ENCODE assay signal across 9 mouse cellular contexts in genomic region chr14:75456489-75457220, GRCm38 (mm10). TPM values are rescaled to one million over a fixed set of nuclear protein-coding genes. Genes with fewer than 3 reads are reported as not detected.
DNase-seq lines count a peak whose midpoint lies in the region; ATAC-seq lines count a peak whose summit lies in the region.
"Had no signal": no experiment of that assay in that cellular context is flagged by ENCODE, and none has a peak within 500 bp of the region (broad histone marks: within the 10 kb centered on the region; RNA-seq: fewer than 3 reads in every experiment).

No protein-coding gene starts in this region.

- ATAC-seq in intestine, embryonic 15.5 days, result peak; percentile 77
- 0 out of 2 replicates have a peak, but pooled peaks have one; percentile 21 for ATAC-seq in limb, embryonic 12.5 days (ENCODE audit: insufficient number of reproducible peaks, insufficient read depth, low FRiP score, low TSS enrichment, low read depth)

- peak overlapping the region; percentile 70 for H3K4me2 ChIP-seq in intestine, embryonic 15.5 days (replicated peaks)
- peak overlapping the region; percentile 73 for H3K4me2 ChIP-seq in limb, embryonic 12.5 days

- no peaks in the 10 kb centered on the region for H3K9me3 ChIP-seq in intestine, embryonic 15.5 days
- no peaks in the 10 kb centered on the region for H3K9me3 ChIP-seq in limb, embryonic 12.5 days

- no peaks in the 10 kb centered on the region for H3K36me3 ChIP-seq in intestine, embryonic 15.5 days
- no peaks in the 10 kb centered on the region for H3K36me3 ChIP-seq in limb, embryonic 12.5 days

- DNase-seq in layer of hippocampus, adult 8-10 months (ENCODE audit: low spot score in 2 of 2), result peak; percentile 40 to 48
- no peak for DNase-seq in layer of hippocampus, adult 9-10 months (ENCODE audit: low spot score)
- DNase-seq in cerebellum, postnatal 10 days, result peak; percentile 59 to 64
- peak; percentile 57 to 65 for DNase-seq in frontal cortex, postnatal 36 days (ENCODE audit: low spot score in 2 of 2)
- peak; percentile 12 to 35 for DNase-seq in natural killer cell, adult 2 months (ENCODE audit: low spot score in 2 of 2)
- peak; percentile 47 for DNase-seq in thymus, postnatal 4 days

- peaks cover 20% of the 10 kb centered on the region for H3K27me3 ChIP-seq in intestine, embryonic 15.5 days (replicated peaks)
- H3K27me3 ChIP-seq in limb, embryonic 12.5 days, result peaks cover 34% of the 10 kb centered on the region

- WGBS in intestine, embryonic 15.5 days, result 6% methylated on average over 13 of the region's 13 CpGs
- 5% methylated on average over 13 of the region's 13 CpGs for WGBS in limb, embryonic 12.5 days

- no peak overlapping the region for H3K9ac ChIP-seq in intestine, embryonic 15.5 days
- peak overlapping the region; percentile 37; the same call in 1 of the 2 replicates for H3K9ac ChIP-seq in limb, embryonic 12.5 days (replicated peaks)

- H3K4me3 ChIP-seq in intestine, embryonic 15.5 days (replicated peaks), result peak overlapping the region; percentile 31
- H3K4me3 ChIP-seq in limb, embryonic 12.5 days (replicated peaks), result peak overlapping the region; percentile 37

- peaks cover 16% of the 10 kb centered on the region; the same call in 1 of the 2 replicates for H3K4me1 ChIP-seq in intestine, embryonic 15.5 days (replicated peaks)
- H3K4me1 ChIP-seq in limb, embryonic 12.5 days (replicated peaks), result peaks cover 35% of the 10 kb centered on the region

- no peak overlapping the region for H3K27ac ChIP-seq in intestine, embryonic 15.5 days
- no peak overlapping the region for H3K27ac ChIP-seq in limb, embryonic 12.5 days

RNA-seq across cellular contexts. Expression of gene Siah3, which starts 0.9 kb away (rescaled TPM):
- 1 to 10 TPM; 6.9 to 8.0 (median 7.8) TPM for total RNA-seq in layer of hippocampus, adult 8-10 months (2022)
- polyA plus RNA-seq in intestine, embryonic 15.5 days (2015; fragmentation: Nextera tagmentation; extraction: Ambion mirVana), result 0.06 and 0.24 TPM in 2 replicates
- polyA plus RNA-seq in limb, embryonic 12.5 days (2016; fragmentation: Nextera tagmentation; extraction: Ambion mirVana), result 0.08 and 0.15 TPM in 2 replicates
- total RNA-seq: ES-E14 had no signal
